Mouse (Mus musculus): ENCODE data around the gene Serbp1.
"Not testable (repeated sequence)": the region's sequence is repeated elsewhere in the genome, so short reads cannot be mapped to it uniquely, and the experiment has no call there.

Gene Serbp1

DNA sequence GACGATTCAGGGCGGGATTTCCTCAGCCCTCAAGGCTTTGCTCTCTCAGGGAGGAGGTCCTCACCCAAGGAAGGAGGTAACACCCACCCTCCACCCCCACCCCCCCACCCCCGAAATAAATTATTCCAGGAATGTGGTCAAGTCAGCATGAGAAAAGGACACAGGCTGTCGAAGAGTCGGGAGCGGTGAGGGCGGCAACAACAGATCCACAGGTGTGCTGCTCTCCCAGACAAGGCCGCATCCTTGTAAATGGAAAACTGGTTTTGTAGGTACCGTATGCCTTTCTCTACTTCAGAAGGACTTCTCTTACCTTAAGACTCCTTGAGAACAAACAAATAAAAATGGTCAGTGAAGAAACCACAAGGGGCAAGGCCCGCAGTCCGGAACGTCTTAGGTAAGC, at the start of gene Serbp1:
TSS of gene Serbp1 (plus strand) at position 200 of the 400 bp plus-strand sequence.
- no peak for DNase-seq

DNA sequence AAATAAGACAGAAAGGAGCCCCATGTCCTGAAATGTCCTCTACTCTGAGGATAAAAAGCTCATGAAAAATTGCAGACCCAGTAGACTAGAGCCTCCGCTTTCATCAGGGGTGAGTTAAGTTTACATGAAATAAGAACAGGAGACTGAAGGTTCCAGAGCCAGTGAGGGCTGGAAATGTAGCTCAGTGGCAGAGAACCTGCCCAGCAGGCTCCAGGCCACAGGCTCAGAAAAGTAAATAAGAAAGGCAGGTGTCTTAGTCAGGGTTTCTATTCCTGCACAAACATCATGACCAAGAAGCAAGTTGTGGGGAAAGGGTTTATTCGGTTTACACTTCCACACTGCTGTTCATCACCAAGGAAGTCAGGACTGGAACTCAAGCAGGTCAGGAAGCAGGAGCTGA, 44.4 kb upstream of the Serbp1 start:
- no peak for DNase-seq

DNA sequence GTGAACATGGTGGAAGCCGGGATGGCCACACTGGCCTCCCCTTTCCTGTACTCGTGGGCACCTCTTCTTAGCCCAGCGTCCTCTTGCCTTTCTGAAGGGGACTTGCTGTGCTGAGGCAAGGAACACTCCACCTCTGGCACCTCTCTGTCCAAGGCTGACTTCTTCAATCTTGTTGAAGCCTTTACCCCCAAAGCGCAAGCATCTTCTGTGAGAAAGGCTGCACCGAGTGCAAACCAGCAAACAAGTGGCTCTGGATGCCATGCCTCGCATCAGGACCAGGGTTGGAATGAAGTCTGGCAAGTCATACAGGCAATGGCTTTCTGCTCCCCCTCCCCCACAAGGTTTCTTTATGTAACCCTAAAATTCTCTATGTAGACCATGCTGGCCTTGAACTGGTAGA, 43.4 kb upstream of the Serbp1 start:
- DNase-seq, result no peak

DNA sequence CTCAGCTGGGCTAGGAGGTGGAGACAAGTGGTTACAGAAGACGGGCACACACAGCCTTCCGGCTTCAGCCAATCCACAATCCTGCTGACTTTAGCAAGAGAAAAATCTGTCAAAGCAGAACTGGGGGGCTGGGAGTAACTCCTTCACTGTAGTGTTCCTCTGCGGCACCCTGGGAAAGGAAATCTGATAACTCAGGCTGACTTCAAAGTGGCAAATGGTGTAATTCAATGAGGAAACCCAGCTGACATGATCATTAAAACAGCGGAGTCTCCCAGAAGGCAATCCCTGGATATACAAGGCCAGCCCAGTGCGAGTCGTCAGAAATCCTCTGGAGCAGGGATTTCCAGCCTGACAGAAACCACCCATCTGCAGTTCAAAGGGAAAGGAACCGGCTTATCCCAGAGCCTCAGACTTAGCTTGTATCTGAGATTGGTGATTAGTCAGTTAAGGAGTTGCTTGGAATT, 42.8 kb upstream of the Serbp1 start:
- DNase-seq, result no peak

DNA sequence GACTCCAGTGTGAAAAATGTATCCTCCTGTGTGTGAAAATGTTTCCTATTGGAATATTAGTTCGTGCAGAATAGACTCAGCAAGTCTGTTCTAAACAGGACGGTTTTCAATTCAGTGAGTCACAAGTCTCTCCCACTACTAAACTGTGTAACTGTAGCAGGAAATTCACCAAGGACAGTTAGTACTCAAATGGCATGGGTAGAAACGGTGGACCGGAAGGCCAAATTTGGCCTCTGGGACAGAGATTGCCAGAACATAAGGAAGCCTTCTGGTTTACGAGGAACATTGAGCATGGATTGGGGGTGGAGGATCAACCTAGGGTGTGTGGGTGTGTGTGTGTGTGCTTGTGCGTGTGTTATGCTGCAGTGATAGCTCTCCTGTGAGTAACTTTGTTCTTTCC, 41.2 kb upstream of the Serbp1 start:
- DNase-seq, result no peak

DNA sequence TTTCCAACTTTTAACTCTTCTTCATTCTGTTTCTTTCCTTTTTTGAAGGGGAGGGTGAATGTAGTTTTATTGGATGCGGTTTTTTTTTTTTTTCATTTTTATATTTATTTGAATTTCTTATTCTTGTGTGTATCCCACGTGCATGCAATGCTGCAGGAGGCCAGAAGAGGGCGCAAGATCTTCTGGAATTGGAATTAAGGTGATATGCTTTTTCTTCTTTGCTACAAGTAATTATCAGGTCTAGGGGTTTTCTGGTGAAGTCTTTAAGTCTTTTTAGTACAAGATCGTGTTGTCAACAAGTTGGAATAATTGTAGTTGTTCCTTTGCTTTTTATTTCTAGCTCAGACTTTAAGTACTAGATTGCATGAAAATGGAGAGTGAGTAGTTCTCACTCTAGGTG, 39.9 kb upstream of the Serbp1 start:
- DNase-seq, result peak; percentile 23 to 43

DNA sequence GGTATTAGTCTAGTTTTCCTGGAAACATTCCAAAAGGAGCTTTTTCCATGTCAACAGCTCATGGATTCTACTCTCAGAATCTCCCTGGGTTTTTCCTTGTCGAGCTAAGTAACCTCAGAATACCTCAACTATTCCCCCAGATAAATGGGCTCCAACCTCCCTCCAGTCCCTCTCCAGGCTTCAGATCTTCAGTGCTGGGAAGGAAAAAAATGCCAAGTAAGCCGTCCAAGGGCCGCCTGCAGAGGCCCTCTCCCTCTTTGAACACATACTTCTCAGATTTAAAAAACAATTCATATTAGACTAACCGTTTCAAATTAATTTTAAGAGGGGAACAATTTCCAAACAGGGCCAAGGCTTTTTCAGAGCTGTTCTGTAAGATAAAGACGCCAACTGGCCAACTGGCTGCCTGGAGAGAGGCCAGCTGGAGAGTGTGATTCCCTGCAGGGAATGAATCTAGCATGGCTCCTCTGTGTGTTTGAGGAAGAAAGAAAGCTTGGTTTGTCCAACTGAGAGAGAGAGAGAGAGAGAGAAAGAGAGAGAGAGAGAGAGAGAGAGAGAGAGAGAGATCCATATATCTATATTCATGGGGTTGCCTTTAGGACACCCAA, 37.2 kb upstream of the Serbp1 start:
- no peak for DNase-seq

DNA sequence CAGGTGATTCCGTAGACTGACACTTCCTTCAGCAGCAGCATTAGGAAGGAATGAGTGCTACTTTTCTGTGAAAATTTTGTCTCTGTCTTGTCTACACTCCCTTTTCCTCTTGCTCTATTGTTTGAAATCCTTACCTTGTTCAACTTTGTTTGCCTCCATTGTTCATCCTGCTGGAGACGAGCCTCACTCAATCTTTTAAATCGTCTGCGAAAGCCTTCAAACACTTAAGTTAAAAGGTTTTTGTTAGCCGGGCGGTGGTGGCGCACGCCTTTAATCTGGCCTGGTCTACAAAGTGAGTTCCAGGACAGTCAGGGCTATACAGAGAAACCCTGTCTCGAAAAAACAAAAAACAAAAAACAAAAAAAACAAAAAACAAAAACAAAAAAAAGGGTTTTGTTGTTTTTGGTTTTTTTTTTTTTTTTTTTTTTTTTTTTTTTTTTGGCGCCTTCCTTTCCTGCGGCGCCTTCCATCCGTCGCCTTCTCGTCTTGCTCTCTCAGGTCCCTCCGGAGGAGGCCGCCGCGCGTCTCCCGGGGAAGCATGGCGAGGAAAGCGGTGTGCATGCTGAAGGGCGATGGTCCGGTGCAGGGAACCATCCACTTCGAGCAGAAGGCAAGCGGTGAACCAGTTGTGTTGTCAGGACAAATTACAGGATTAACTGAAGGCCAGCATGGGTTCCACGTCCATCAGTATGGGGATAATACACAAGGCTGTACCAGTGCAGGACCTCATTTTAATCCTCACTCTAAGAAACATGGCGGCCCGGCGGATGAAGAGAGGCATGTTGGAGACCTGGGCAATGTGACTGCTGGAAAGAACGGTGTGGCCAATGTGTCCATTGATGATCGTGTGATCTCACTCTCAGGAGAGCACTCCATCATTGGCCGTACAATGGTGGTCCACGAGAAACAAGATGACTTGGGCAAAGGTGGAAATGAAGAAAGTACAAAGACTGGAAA, 32.6 kb upstream of the Serbp1 start:
- no peak for DNase-seq

DNA sequence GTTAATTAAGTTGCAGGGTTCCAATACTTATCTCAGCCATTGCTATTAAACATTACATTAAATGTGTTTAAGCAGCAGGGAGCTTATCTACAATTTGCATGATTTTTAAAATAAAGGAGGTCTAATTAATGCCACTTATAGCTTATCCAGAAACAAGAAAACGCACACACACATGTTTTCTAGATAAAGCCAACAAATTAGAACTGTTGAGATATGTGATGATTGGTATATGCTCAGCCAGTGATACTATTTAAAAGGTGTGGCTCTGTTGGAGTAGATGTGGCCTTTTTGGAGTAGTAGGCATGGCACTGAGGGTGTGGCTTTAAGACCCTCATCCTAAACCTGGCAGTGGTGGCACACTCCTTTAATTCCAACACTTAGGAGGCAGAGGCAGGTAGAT, 25.6 kb upstream of the Serbp1 start:
- no peak for DNase-seq

DNA sequence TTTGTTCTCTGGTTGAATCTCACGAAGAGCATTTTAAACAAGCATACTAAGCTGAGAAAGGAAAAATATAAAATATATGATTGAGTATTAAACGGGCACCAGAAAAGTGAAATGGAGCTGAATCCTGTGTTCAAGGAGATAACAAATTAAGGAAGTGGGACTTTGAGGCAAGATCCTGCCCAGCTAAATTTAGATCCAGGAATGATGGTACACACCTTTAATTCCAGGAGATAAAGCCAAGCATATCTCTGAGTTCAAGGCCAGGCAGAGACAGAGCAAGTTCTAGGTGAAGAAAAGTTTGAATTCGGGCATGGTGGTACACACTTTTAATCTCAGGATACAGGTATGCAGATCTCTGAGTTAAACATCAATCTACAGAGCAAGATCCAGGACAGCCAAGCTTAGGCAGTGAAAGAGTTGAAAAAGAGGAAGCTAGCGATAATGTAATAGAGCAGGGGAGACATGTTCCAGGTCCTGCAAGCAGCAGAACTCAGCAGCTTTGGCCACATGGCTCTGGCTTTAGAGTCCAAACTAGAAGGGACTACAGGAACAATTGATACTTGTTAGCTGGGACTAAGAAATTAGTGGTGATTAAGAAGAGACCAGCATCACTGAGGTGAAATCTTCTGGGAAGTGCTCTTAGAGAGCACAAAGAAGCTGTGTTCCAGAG, 24.4 kb upstream of the Serbp1 start:
- no peak for DNase-seq

DNA sequence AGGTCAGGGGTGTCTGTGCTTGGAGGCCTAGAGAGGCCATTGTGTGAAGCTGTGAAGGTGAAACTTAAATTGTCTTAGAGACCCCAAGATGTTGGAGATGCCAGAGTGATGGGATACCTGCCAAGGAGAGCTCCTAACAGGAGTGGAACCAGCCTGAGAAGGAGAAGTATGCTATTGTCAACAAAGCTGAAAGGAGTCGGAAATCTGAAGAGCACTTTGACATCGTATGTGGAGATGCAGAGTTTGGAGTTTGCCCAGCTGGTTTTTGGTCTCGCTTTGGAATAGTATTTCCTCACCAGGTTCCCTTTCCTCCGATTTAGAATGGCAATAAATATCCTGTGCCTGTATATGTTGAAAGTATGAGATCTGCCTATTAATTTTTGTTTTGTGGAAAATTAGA, 20.6 kb upstream of the Serbp1 start:
- DNase-seq, result no peak

DNA sequence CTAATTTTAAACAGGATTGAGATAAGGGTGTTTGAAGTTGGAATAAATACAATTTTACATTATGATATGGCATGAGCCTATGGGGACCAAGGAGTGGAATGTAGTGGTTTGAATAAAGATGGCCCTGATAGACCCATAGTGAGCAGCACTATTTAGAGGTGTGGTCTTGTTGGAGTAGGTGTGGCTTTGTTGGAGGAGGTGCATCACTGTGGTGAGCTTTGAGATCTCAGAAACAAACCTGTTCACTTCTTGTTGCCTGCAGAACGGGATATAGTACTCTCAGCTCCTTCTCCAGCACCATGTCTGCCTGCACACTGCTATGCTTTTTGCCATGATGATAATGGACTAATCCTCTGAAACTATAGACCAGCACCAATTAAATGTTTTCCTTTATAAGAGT, 20.1 kb upstream of the Serbp1 start:
- DNase-seq, result no peak

DNA sequence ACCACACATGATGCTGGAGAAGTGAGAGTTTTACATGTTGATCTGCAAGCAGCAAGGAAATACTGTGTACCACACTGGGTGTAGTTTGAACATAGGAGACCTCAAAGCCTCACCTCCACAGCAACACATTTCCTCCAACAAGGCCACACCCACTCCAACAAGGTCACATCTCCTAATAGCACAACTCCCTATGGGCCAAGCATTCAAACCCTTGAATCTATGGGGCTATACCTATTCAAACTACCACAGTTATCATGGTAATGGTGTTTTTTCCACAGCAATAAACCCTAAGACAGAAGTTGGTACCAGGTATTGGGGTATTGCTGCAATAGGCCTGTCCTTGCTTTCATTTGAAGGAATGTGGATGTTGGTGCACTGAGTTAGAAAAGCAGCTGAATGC, 19.4 kb upstream of the Serbp1 start:
- no peak for DNase-seq

DNA sequence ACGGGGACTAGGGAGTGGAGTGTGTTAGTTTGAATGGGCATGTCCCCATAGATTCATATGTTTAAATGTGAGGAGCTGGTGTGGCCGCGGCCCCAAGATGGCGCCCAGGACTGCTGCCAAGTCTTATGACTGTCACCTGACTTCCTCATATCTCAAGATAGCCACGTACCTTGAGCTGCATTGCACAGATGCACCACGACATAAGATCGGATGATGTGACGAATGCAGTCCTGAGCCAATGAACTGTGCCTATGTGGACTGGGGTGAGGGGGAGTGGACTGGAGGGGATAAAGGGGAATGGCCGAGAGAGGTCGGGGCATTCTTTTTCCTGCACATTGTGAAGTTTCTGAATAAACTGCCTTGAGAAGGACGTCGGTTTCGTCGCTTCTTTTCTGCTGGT, 18.0 kb upstream of the Serbp1 start:
- DNase-seq, result not testable (repeated sequence)

DNA sequence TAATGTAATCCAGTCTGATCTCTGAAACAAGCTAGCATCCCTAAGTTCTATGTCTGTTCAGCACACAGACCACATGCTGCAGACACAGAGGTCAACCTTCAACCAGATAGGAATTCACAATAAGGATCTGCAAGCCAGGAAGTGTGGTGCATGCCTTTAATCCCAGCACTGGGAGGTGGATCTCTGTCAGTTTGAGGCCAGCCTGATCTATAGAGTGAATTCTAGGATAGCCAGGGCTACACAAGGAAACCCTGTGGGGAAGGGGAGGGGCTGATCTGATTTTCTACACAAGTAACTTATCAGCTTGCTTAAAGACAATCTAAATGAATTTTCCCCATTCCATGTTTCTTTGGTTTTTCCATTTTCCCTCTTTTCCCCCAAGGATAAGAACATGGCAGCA, 17.2 kb upstream of the Serbp1 start:
- DNase-seq, result no peak

DNA sequence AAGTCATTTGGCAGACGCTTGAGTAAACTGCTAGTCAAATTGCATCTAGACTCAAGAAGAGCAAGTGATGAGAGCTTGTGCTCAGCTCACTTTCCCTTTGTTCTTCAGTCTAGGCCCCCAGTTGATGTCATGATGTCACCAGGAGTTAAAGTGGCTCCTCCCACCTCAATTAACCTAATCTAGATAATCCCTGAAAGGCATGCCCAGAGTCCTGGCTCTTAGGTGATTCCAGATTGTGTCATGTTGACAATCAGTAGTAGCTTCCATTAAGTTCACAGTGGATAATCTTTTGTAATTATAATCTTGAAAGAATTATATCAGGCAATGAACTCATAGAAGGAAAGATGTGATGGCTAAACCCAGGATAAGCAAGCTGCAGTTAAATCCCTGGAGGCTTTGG, 14.9 kb upstream of the Serbp1 start:
- no peak for DNase-seq

DNA sequence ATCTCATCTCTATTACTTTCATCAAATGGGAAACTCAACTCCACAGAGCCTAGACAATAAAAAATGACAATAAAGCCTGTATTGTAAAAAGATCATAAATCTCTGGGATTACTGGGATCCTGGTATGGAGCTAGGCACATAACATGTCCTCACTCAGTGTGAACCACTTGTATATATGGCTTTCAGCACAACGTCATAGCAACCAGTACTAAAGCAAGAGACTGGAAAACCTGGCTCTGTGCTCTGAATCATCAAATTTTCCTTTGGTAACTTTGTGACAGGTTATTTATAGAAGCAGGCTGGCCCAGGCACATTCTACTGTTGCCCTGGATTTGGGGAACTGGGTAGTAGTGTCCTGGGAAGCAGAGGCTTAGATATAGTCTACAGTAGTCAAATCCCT, 14.5 kb upstream of the Serbp1 start:
- no peak for DNase-seq

DNA sequence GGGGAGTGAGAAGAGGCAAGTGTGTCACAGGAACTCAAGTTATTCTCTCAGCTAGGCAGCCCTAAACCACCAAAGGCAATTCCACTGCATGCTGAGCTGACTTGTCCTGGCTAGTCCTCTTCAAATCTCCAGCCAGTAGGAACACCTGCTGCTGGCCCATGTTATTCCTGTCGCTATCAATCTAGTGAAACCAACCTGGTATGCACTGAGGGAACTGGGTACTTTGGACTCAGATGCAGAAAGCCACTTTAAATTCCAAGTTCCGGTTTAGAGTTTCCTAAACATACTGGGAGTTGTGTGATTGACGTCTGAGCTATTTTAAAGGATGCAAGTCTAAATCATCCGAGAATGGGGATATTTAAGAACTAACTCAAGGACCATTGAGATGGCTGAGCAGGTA, 11.7 kb upstream of the Serbp1 start:
- DNase-seq, result no peak

DNA sequence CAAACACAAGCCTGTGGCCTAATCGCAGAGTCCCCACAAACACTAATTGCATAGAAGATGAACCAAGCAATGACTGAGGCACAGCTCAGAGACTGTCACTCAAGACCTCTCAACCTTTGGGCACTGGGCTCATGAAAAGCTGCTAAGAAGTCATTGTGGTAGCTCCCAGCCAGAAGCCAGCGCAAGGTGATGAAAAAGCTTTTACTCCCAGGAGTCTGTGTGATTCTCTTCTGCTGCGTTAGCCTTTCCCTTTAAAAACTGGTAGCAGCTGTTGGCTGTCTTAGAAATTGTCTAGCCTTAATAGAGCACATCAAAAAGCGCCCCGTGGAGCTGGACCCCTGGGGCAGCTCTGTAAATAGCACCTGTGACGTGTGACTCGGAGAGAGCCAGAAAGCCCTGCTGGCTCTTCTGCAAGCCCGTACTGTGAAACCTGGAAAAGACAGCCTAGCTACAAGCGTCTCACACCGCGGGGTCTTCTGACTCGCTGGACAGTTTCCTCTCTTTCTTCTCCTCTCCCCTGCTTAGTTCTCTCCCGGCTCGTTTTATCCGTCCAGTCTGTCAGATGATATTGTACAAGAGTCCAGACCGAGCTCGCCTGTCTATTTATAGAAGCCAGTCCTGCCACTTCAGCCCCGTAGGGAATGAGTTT, 9.4 kb upstream of the Serbp1 start:
- DNase-seq, result no peak

DNA sequence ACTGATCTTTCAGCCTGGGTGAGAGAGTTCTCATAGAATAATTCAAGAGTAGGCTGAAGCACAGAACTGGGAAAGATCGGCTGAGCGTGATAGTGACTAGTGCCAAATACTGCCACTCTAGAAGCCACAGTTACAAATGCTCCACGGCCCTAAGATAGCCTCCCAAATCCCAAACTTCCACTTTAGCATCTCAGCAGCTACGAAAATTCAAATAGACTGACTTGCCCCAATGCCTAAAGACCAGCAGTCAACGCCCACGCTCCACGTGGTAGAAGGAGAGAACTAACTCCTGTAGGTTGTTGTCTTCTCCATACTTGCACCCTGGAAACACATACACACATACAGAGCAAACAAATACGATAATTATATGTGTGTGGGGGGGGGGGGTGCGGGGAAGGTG, 8.5 kb upstream of the Serbp1 start:
- DNase-seq, result no peak

DNA sequence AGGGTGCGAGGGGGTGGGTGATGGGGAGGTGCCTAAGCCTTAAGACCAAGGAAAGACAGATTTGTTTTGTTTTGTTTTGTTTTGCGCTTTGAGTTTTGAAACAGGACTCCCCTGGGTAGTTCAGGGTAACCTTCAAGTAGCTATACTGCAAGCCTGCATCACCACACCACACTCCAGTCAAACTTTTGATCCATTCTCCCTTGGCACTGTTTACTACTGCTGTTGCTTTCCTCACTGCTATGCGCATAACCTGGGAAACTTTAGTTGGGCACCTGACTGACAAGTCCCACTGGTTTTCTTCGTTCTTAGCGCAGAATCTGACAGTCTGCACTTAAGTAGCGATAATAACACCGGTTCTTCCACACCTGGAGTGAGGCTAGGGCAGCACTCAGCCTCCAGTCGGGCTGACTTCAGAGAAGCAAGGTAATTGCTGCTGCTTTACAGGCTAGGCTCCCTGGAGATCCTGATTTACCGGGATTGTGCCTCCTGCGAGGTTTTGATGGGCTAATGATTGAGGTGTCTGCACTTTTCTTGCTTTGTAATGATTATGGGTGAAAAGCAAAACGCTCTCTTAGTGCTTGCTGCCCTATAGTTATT, 8.0 kb upstream of the Serbp1 start:
- DNase-seq, result no peak

DNA sequence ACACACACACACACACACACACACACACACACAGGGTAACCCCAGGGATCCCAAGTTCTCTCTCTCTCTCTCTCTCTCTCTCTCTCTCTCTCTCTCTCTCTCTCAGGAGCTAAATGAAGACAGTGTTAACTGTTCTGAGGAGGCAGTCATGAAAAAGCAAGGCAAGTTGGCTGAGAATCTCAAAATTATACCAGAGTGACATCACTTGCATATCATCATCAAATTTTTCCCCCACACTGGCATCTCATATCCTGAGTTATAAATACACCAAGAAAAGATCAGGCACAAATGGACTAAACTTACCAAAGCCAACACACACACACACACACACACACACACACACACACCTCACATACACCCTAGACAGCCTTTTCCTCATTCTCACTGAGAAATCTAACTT, 7.0 kb upstream of the Serbp1 start:
- no peak for DNase-seq

DNA sequence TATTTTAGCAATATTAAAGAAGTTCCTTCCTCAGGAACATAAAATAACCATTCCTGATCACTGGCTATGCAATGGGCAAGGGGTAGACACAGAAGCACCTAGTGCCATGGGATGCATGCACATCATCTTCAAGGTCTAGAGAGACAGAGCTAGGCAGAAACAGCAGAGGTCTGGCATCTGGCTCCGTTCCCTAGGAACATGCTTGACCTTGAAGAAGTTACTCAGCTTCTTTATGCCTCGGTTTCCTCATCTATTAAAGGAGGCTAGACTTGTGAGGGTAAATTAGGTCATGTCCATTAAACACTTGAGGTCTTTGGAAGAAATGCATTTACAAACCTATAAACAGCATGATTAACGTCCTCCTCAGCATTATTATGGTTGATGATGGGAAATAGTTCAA, 2.3 kb upstream of the Serbp1 start:
- DNase-seq, result no peak

Data from thymus, postnatal 36 days (tissue).